Mouse (Mus musculus) ES-E14 (cell line): ENCODE data around the gene Ncaph2. TPM values are rescaled to one million over a fixed set of nuclear protein-coding genes. Genes with fewer than 3 reads are reported as not detected.
A peak's percentile ranks its signal among the peaks of the same experiment; 100 is the strongest.

Experiments
- DNase-seq: peaks from one replicate; pipeline ENCODE4 v3.0.0-alpha.2; 2013; ENCODE audit warnings: low read depth, low spot score
- H3K27ac ChIP-seq: 2 replicates; pipeline ENCODE4 v1.5.1; 2012; ENCODE audit warnings: low read depth, mild to moderate bottlenecking, low read length, moderate library complexity, mixed read lengths; ENCODE audit not compliant: poor library complexity, insufficient read depth, severe bottlenecking
- H3K36me3 ChIP-seq: 2 replicates; pipeline ENCODE4 v1.6.1; 2012; ENCODE audit warnings: mild to moderate bottlenecking, low read length, moderate library complexity, mixed read lengths; ENCODE audit not compliant: control insufficient read depth, poor library complexity, insufficient read depth, severe bottlenecking
- H3K4me1 ChIP-seq, 2 experiments: fragments of 150-350 bp in 1 of 2; sonication (generic) in 1 of 2; 2 replicates each; pipeline ENCODE4 v1.6.1; 2012; ENCODE audit warnings: low read length in 2 of 2, mild to moderate bottlenecking in 1 of 2, mixed read lengths in 1 of 2; ENCODE audit not compliant: control insufficient read depth in 2 of 2, insufficient read depth in 2 of 2, poor library complexity in 1 of 2
- H3K4me3 ChIP-seq, 2 experiments: fragments of 150-350 bp in 1 of 2; sonication (generic) in 1 of 2; 2 replicates each; pipeline ENCODE4 v1.5.1; 2012; ENCODE audit warnings: low read length in 2 of 2, low read depth in 1 of 2, mild to moderate bottlenecking in 1 of 2, mixed read lengths in 1 of 2; ENCODE audit not compliant: insufficient read depth in 1 of 2, poor library complexity in 1 of 2, severe bottlenecking in 1 of 2
- H3K9ac ChIP-seq: 2 replicates; pipeline ENCODE4 v1.6.1; 2012; ENCODE audit warnings: low read depth, mild to moderate bottlenecking, low read length, mixed read lengths; ENCODE audit not compliant: poor library complexity, insufficient read depth, severe bottlenecking
- H3K9me3 ChIP-seq: fragments of 150-350 bp; sonication (generic); 2 replicates; pipeline ENCODE4 v1.6.1; 2012; ENCODE audit warnings: low read depth, mild to moderate bottlenecking, low read length; ENCODE audit not compliant: control insufficient read depth, insufficient read depth
- CHD2 ChIP-seq: IDR thresholded peaks from 2 replicates; pipeline ENCODE4 v1.6.1; 2014; ENCODE audit warnings: mild to moderate bottlenecking, low read depth, low read length, inconsistent platforms
- HCFC1 ChIP-seq: IDR thresholded peaks from 2 replicates; pipeline ENCODE4 v1.6.1; 2012; ENCODE audit warnings: low read length, inconsistent platforms, borderline replicate concordance; ENCODE audit not compliant: insufficient read depth
- MAFK ChIP-seq: IDR thresholded peaks from 2 replicates; pipeline ENCODE4 v1.6.1; 2014; ENCODE audit warnings: mild to moderate bottlenecking, low read depth, low read length, inconsistent platforms; ENCODE audit not compliant: insufficient read depth
- ZC3H11A ChIP-seq: IDR thresholded peaks from 2 replicates; pipeline ENCODE4 v1.6.1; 2012; ENCODE audit warnings: low read depth, mild to moderate bottlenecking, inconsistent platforms, low read length, borderline replicate concordance
- ZNF384 ChIP-seq: IDR thresholded peaks from 2 replicates; pipeline ENCODE4 v1.6.1; 2012; ENCODE audit warnings: low read depth, low read length, inconsistent platforms
- in situ Hi-C, 2 experiments: fragments of 600-800 bp; cut with MboI; formaldehyde crosslinking; loops; one replicate each; pipeline ENCODE4 v1.15.1; 2025; ENCODE audit warnings: low sequenced_read_pairs in 2 of 2, inconsistent platforms in 1 of 2; ENCODE audit not compliant: unreplicated experiment in 2 of 2
- total RNA-seq: library from RNA; depleted of rRNA; stranded (reverse); fragments of 300-350 nt; gene quantifications from 2 replicates; pipeline ENCODE4 v1.2.3, GENCODE M21; 2012; rRNA removed

The Ncaph2 gene
- total RNA-seq, result 205 and 274 TPM in 2 replicates

- TF ChIP-seq CHD2 (no peak), ZC3H11A (no peak; the same call in 1 of the 2 replicates), HCFC1 (peak; percentile 68), ZNF384 (no peak), MAFK (no peak)
- H3K9me3 ChIP-seq, result no peaks in the 10 kb centered on the region
- in situ Hi-C loops, result no loop called here
- peaks cover 0 to 29% of the 10 kb centered on the region in 2 experiments; a peak in 2 of 4 replicates for H3K4me1 ChIP-seq
- peak within 1 kb of the TSS; percentile 91 for H3K27ac ChIP-seq
- peak within 1 kb of the TSS; percentile 98 for H3K9ac ChIP-seq
- H3K36me3 ChIP-seq, result peaks cover 47% of the 10 kb centered on the region
- H3K4me3 ChIP-seq, result peak within 1 kb of the TSS; percentile 90 to 98
- peak; percentile 93 for DNase-seq
These were observed at the start of gene Ncaph2, which contains the start of gene Lmf2 for GRCm38 (mm10) chr15:89355241-89356187. Gene Ncaph2 (plus strand): TSS chr15:89355719. Gene Lmf2 (minus strand): TSS chr15:89355659.

- no peaks in the 10 kb centered on the region for H3K4me1 ChIP-seq
- peaks cover 46% of the 10 kb centered on the region for H3K36me3 ChIP-seq
- no peak for TF ChIP-seq ZNF384
- TF ChIP-seq HCFC1, result no peak
- TF ChIP-seq ZC3H11A, result no peak
- TF ChIP-seq CHD2, result no peak
- TF ChIP-seq MAFK, result no peak
- no peak overlapping the region; the same call in 1 of the 2 replicates for H3K9ac ChIP-seq
- H3K4me3 ChIP-seq, result no peak overlapping the region
- no peaks in the 10 kb centered on the region for H3K9me3 ChIP-seq
- in situ Hi-C loops, result no loop called here
- no peak overlapping the region for H3K27ac ChIP-seq
- DNase-seq, result no peak
These were observed 49.6 kb upstream of the Ncaph2 start for GRCm38 (mm10) chr15:89305966-89306365.

DNA sequence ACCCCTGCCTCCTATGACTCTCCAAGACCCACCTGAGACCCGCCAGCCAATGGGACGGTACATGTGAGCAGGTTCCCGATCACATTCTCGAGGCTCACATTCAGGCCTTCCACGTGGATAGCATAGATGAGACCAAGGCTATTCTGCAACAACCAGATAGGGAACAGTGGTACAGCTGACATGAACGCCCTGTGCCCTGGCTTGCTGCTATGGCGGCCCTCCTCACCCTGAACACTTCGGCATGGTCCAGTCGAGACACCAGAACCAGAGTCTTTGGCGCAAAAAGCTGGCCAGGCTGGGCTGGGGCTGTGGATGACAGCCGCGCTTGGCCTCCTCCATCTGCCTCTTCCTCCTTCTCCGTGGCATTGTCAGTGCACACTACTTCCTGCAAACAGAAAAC, 48.1 kb upstream of the Ncaph2 start:
- H3K9me3 ChIP-seq, result no peaks in the 10 kb centered on the region
- no peak overlapping the region for H3K27ac ChIP-seq
- no peak overlapping the region for H3K4me3 ChIP-seq
- in situ Hi-C loops, result no loop called here
- H3K36me3 ChIP-seq, result peaks cover 38% of the 10 kb centered on the region
- TF ChIP-seq CHD2, result no peak
- TF ChIP-seq ZC3H11A, result no peak
- TF ChIP-seq HCFC1, result no peak
- no peak overlapping the region for H3K9ac ChIP-seq
- H3K4me1 ChIP-seq, result no peaks in the 10 kb centered on the region
- DNase-seq, result no peak

GRCm38 (mm10) chr15:89308406-89309139, 46.9 kb upstream of the Ncaph2 start:
- H3K36me3 ChIP-seq, result peaks cover 27% of the 10 kb centered on the region; the same call in 1 of the 2 replicates
- DNase-seq, result no peak

More at GRCm38 (mm10) chr15:89308406-89309139, 46.9 kb upstream of the Ncaph2 start:
- TF ChIP-seq ZC3H11A (no peak), MAFK (no peak), ZNF384 (no peak), CHD2 (no peak), HCFC1 (no peak)
- Histone ChIP-seq H3K9me3 (no peaks in the 10 kb centered on the region), H3K4me3 (no peak overlapping the region), H3K4me1 (peaks cover 0 to 5% of the 10 kb centered on the region in 2 experiments; a peak in 1 of 4 replicates), H3K9ac (no peak overlapping the region), H3K27ac (no peak overlapping the region)
- in situ Hi-C loops, result no loop called here
